Mouse (Mus musculus) hindbrain, embryonic 16.5 days (tissue): ENCODE measurements around the gene Lce3c. TPM values are rescaled to one million over a fixed set of nuclear protein-coding genes. Genes with fewer than 3 reads are reported as not detected.

ENCODE experiments used
- ATAC-seq: fragments of 200-750 bp; cut with Nextera tagmentation; 2 replicates; pipeline ENCODE4 v1.8.0; 2017; ENCODE audit warnings: moderate TSS enrichment, moderate library complexity
- H3K27ac ChIP-seq: fragments of 300-500 bp; sonication (generic); 2 replicates; pipeline ENCODE4 v1.5.1; 2014; ENCODE audit warnings: low read depth, mild to moderate bottlenecking, control low read depth, low read length, moderate library complexity
- H3K27me3 ChIP-seq: fragments of 300-500 bp; sonication (generic); replicated peaks from 2 replicates; pipeline ENCODE4 v1.6.1; 2014; ENCODE audit warnings: low read length; ENCODE audit not compliant: control insufficient read depth, insufficient read depth
- H3K36me3 ChIP-seq: fragments of 300-500 bp; sonication (generic); 2 replicates; pipeline ENCODE4 v1.6.1; 2014; ENCODE audit warnings: mild to moderate bottlenecking, low read length, moderate library complexity, mixed read lengths; ENCODE audit not compliant: control insufficient read depth, insufficient read depth
- H3K4me1 ChIP-seq: fragments of 300-500 bp; sonication (generic); 2 replicates; pipeline ENCODE4 v1.6.1; 2014; ENCODE audit warnings: low read depth, low read length; ENCODE audit not compliant: control insufficient read depth, insufficient read depth
- H3K4me2 ChIP-seq: fragments of 300-500 bp; sonication (generic); 2 replicates; pipeline ENCODE4 v1.6.1; 2014; ENCODE audit warnings: mild to moderate bottlenecking, low read length, control low read depth, moderate library complexity
- H3K4me3 ChIP-seq: fragments of 300-500 bp; sonication (generic); 2 replicates; pipeline ENCODE4 v1.5.1; 2014; ENCODE audit warnings: mild to moderate bottlenecking, low read length, control low read depth, moderate library complexity
- H3K9ac ChIP-seq: fragments of 300-500 bp; sonication (generic); 2 replicates; pipeline ENCODE4 v1.6.1; 2014; ENCODE audit warnings: low read depth, mild to moderate bottlenecking, control low read depth, low read length, moderate library complexity
- H3K9me3 ChIP-seq: fragments of 300-500 bp; sonication (generic); 2 replicates; pipeline ENCODE4 v1.6.1; 2014; ENCODE audit warnings: mild to moderate bottlenecking, low read length, moderate library complexity; ENCODE audit not compliant: control insufficient read depth
- WGBS: fragments of 180-500 bp; shearing (Covaris S2); extraction: QIAGEN DNeasy Blood & Tissue Kit; methylation state at CpG from one replicate; pipeline ENCODE4 v1.1.7; 2014; 5-methylcytosine and 5-hydroxymethylcytosine counted together
- polyA plus RNA-seq: library from polyadenylated mRNA; unstranded; fragments of >200 nt; fragmentation: Nextera tagmentation; extraction: Ambion mirVana; gene quantifications from 2 replicates; pipeline ENCODE4 v1.2.1, GENCODE M21; 2015

Gene Lce3c
- polyA plus RNA-seq, 1 experiment from 2014 or later, result 0.89 TPM

DNA sequence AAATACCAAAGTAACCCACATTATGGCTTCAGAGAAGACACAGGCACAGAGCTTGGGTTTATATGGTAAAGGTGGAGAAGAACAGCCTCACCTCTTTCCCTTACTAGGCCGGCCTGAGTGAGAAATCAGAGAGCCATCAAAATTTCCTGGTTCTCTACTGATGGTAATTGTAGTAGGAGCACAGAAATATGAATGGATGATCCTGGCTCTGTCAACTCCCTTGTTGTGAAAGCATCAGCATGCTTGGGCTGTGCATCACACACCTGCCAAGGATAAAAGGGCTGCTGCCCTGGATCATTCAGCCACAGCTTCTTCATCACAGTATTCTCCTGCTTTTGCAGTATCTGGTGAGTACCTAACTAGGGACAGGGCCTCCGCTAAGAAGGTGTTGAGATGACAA is 22.5 kb downstream of the Lce3c start, which contains the start of gene Lce3e:
Lce3e (plus strand) TSS at position 301 of the 400 bp plus-strand sequence.
- Histone ChIP-seq H3K4me3 (no peak within 1 kb of the TSS), H3K9me3 (no peaks in the 10 kb centered on the region), H3K27me3 (no peaks in the 10 kb centered on the region), H3K4me1 (no peaks in the 10 kb centered on the region), H3K36me3 (no peaks in the 10 kb centered on the region), H3K27ac (no peak within 1 kb of the TSS), H3K9ac (no peak within 1 kb of the TSS), H3K4me2 (no peak within 1 kb of the TSS)
- WGBS, result 86% methylated on average over 2 of the region's 2 CpGs
- ATAC-seq, result no peak

DNA sequence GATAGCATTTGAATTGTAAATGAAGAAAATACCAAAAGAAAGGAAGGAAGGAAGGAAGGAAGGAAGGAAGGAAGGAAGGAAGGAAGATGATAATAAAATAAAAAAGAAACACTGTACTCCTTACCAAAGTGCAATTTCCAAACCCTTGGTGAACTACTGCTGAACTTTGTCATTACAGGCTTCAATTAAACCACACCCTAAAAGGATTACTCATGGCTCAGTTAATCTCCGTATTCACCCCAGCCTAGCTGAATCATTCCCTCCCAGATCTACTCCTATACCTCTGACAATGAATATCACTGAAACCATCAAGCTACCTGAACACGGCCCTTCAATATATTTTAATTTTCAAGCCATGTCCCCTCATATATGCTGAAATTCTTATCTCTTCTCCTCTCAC is 34.2 kb downstream of the Lce3c start:
- Histone ChIP-seq H3K4me2 (no peak overlapping the region), H3K27ac (no peak overlapping the region), H3K9ac (no peak overlapping the region), H3K4me3 (no peak overlapping the region), H3K27me3 (no peaks in the 10 kb centered on the region), H3K9me3 (no peaks in the 10 kb centered on the region), H3K4me1 (no peaks in the 10 kb centered on the region), H3K36me3 (no peaks in the 10 kb centered on the region)
- WGBS, result 79% methylated on average over 2 of the region's 2 CpGs
- ATAC-seq, result no peak

DNA sequence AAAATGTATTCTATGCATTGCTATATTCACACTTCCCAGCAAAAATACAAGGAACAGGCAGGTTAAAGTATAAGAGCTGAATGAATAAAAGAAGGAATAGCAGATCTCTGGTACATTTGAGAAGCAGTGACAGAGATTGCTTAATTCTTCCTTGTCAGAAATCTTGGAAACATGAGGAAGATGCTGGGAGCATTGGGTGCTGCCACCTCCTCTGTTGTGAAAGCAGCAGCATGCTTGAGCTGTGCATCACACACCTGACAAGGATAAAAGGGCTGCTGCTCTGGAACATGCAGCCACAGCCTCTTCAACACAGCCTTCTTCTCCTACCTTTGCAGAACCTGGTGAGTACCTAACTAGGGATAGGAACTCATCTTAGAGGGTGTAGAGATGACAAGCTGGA is 47.6 kb downstream of the Lce3c start, which contains the start of gene Lce3f:
Lce3f (plus strand) TSS at position 301 of the 400 bp plus-strand sequence.
- H3K4me1 ChIP-seq, result no peaks in the 10 kb centered on the region

More for the DNA sequence above, 47.6 kb downstream of the Lce3c start, which contains the start of gene Lce3f:
- no peak for ATAC-seq
- H3K27ac ChIP-seq, result no peak within 1 kb of the TSS
- no peaks in the 10 kb centered on the region for H3K27me3 ChIP-seq
- H3K36me3 ChIP-seq, result no peaks in the 10 kb centered on the region
- H3K4me3 ChIP-seq, result no peak within 1 kb of the TSS
- no peak within 1 kb of the TSS for H3K9ac ChIP-seq
- no peak within 1 kb of the TSS for H3K4me2 ChIP-seq
- no peaks in the 10 kb centered on the region for H3K9me3 ChIP-seq

Other genes starting within 250 kb of the Lce3c start
- gene Lce1e, start 235.4 kb upstream of the Lce3c start, polyA plus RNA-seq, result not detected in 2 replicates
- gene Lce1f, start 224.1 kb upstream of the Lce3c start, polyA plus RNA-seq, result not detected in 2 replicates
- gene Gm38119, start 205.4 kb upstream of the Lce3c start, polyA plus RNA-seq, result not detected in 2 replicates
- not detected in 2 replicates for gene Lce1g, start 192.1 kb upstream of the Lce3c start, polyA plus RNA-seq
- gene Lce1h, start 179.4 kb upstream of the Lce3c start, polyA plus RNA-seq, result not detected in 2 replicates
- gene Lce1i, start 165.6 kb upstream of the Lce3c start, polyA plus RNA-seq, result not detected in 2 replicates
- gene Lce1j, start 154.0 kb upstream of the Lce3c start, polyA plus RNA-seq, result not detected in 2 replicates
- not detected in 2 replicates for gene Lce1k, start 136.6 kb upstream of the Lce3c start, polyA plus RNA-seq
- gene Kprp, start 117.2 kb upstream of the Lce3c start, polyA plus RNA-seq, result not detected in 2 replicates
- gene Lce1l, start 93.2 kb upstream of the Lce3c start, polyA plus RNA-seq, result not detected in 2 replicates
- gene 2310050C09Rik, start 74.3 kb upstream of the Lce3c start, polyA plus RNA-seq, result not detected in 2 replicates
- gene Lce3a, start 18.3 kb upstream of the Lce3c start, polyA plus RNA-seq, result not detected in 2 replicates
- gene Lce3b, start 11.5 kb upstream of the Lce3c start, polyA plus RNA-seq, result not detected in 2 replicates
- gene Lce3d, start 12.9 kb downstream of the Lce3c start, polyA plus RNA-seq, result not detected in 2 replicates
- gene Lce3e, start 22.6 kb downstream of the Lce3c start, polyA plus RNA-seq, result not detected in 2 replicates
- gene Lce3f, start 47.7 kb downstream of the Lce3c start, polyA plus RNA-seq, result not detected in 2 replicates
- 2.1 and 2.3 TPM in 2 replicates for gene Crct1, start 71.2 kb downstream of the Lce3c start, polyA plus RNA-seq
- gene Lce1m, start 74.6 kb downstream of the Lce3c start, polyA plus RNA-seq, result not detected in 2 replicates
- gene Gm4858, start 124.3 kb downstream of the Lce3c start, polyA plus RNA-seq, result not detected in 2 replicates
- gene Crnn, start 200.3 kb downstream of the Lce3c start, polyA plus RNA-seq, result not detected in 2 replicates